Mouse (Mus musculus): ENCODE results near the gene Pphln1. TPM values are rescaled to one million over a fixed set of nuclear protein-coding genes. Genes with fewer than 3 reads are reported as not detected.

Pphln1 gene
- total and polyA plus RNA-seq, 2 experiments from 2014 or later, result 11.1 to 22.6 TPM

- TF ChIP-seq CTCF (IDR thresholded peaks at IDR 0.05; ENCODE audit: low read depth) (no peak), EP300 (IDR thresholded peaks at IDR 0.05; ENCODE audit: low read depth) (no peak)
- peak overlapping the region; percentile 85 for H3K4me2 ChIP-seq (ENCODE audit: low read depth, low read length)
- no peak for ATAC-seq (ENCODE audit: insufficient read depth, low read depth)
- no peaks in the 10 kb centered on the region for H3K27me3 ChIP-seq (ENCODE audit: control insufficient read depth, insufficient read depth, low read length)
- no peaks in the 10 kb centered on the region for H3K9me3 ChIP-seq (replicated peaks; ENCODE audit: control insufficient read depth, low read length)
- H3K36me3 ChIP-seq (replicated peaks; ENCODE audit: control insufficient read depth, insufficient read depth, low read length), result peaks cover 3% of the 10 kb centered on the region; the same call in 1 of the 2 replicates
- 64% methylated on average over 11 of the region's 11 CpGs for WGBS
- peaks cover 55% of the 10 kb centered on the region for H3K4me1 ChIP-seq (ENCODE audit: control insufficient read depth, insufficient read depth)
- no peak for DNase-seq (ENCODE audit: low spot score)
- H3K4me3 ChIP-seq (ENCODE audit: low read depth, low read length), result peak overlapping the region; percentile 89
- H3K27ac ChIP-seq (ENCODE audit: low read depth), result peak overlapping the region; percentile 100
- H3K9ac ChIP-seq (replicated peaks; ENCODE audit: low read depth, low read length), result peak overlapping the region; percentile 81; the same call in 1 of the 2 replicates
Measured at GRCm38 (mm10) chr15:93517022-93517565, 118.9 kb downstream of the Pphln1 start.

GRCm38 (mm10) chr15:93518143-93518902 lies 120.2 kb downstream of the Pphln1 start:
- TF ChIP-seq CTCF (IDR thresholded peaks at IDR 0.05; ENCODE audit: low read depth) (no peak), EP300 (IDR thresholded peaks at IDR 0.05; ENCODE audit: low read depth) (peak; percentile 47; the same call in 1 of the 2 replicates)
- no peaks in the 10 kb centered on the region for H3K27me3 ChIP-seq (ENCODE audit: control insufficient read depth, insufficient read depth, low read length)
- ATAC-seq (ENCODE audit: insufficient read depth, low read depth) (no peak; the same call in 1 of the 2 replicates), DNase-seq (ENCODE audit: low spot score) (peak; percentile 79)
- H3K36me3 ChIP-seq (replicated peaks; ENCODE audit: control insufficient read depth, insufficient read depth, low read length), result no peaks in the 10 kb centered on the region
- peaks cover 56% of the 10 kb centered on the region for H3K4me1 ChIP-seq (ENCODE audit: control insufficient read depth, insufficient read depth)
- no peaks in the 10 kb centered on the region for H3K9me3 ChIP-seq (replicated peaks; ENCODE audit: control insufficient read depth, low read length)
- H3K27ac ChIP-seq (ENCODE audit: low read depth), result peak overlapping the region; percentile 100
- peak overlapping the region; percentile 89 for H3K4me3 ChIP-seq (ENCODE audit: low read depth, low read length)
- H3K4me2 ChIP-seq (ENCODE audit: low read depth, low read length), result peak overlapping the region; percentile 85
- 1% methylated on average over 23 of the region's 23 CpGs for WGBS
- H3K9ac ChIP-seq (replicated peaks; ENCODE audit: low read depth, low read length), result peak overlapping the region; percentile 81

- Histone ChIP-seq H3K4me1 (ENCODE audit: control insufficient read depth, insufficient read depth) (peaks cover 56% of the 10 kb centered on the region), H3K4me2 (ENCODE audit: low read depth, low read length) (peak overlapping the region; percentile 85), H3K36me3 (replicated peaks; ENCODE audit: control insufficient read depth, insufficient read depth, low read length) (no peaks in the 10 kb centered on the region), H3K9ac (replicated peaks; ENCODE audit: low read depth, low read length) (peak overlapping the region; percentile 81), H3K27ac (ENCODE audit: low read depth) (peak overlapping the region; percentile 100), H3K9me3 (replicated peaks; ENCODE audit: control insufficient read depth, low read length) (no peaks in the 10 kb centered on the region), H3K4me3 (ENCODE audit: low read depth, low read length) (peak overlapping the region; percentile 89), H3K27me3 (ENCODE audit: control insufficient read depth, insufficient read depth, low read length) (no peaks in the 10 kb centered on the region)
- peak; percentile 84 for ATAC-seq (ENCODE audit: insufficient read depth, low read depth)
- peak; percentile 11 for TF ChIP-seq EP300 (IDR thresholded peaks at IDR 0.05; ENCODE audit: low read depth)
- peak; percentile 75 for TF ChIP-seq CTCF (IDR thresholded peaks at IDR 0.05; ENCODE audit: low read depth)
- under 1% methylated on average over 85 of the region's 85 CpGs for WGBS
- peak; percentile 77 for DNase-seq (ENCODE audit: low spot score)
Measured at GRCm38 (mm10) chr15:93518941-93519835, 121.0 kb downstream of the Pphln1 start.

- WGBS, result 5% methylated on average over 17 of the region's 17 CpGs
- no peaks in the 10 kb centered on the region for H3K9me3 ChIP-seq (replicated peaks; ENCODE audit: control insufficient read depth, low read length)
- H3K27me3 ChIP-seq (ENCODE audit: control insufficient read depth, insufficient read depth, low read length), result no peaks in the 10 kb centered on the region
- peak; percentile 56 for ATAC-seq (ENCODE audit: insufficient read depth, low read depth)
- H3K4me1 ChIP-seq (ENCODE audit: control insufficient read depth, insufficient read depth), result peaks cover 54% of the 10 kb centered on the region
- H3K27ac ChIP-seq (ENCODE audit: low read depth), result peak overlapping the region; percentile 100
- TF ChIP-seq EP300 (IDR thresholded peaks at IDR 0.05; ENCODE audit: low read depth) (peak; percentile 50; the same call in 1 of the 2 replicates), CTCF (IDR thresholded peaks at IDR 0.05; ENCODE audit: low read depth) (no peak)
- H3K4me3 ChIP-seq (ENCODE audit: low read depth, low read length), result peak overlapping the region; percentile 89
- peak; percentile 96 for DNase-seq (ENCODE audit: low spot score)
- H3K36me3 ChIP-seq (replicated peaks; ENCODE audit: control insufficient read depth, insufficient read depth, low read length), result no peaks in the 10 kb centered on the region
- H3K4me2 ChIP-seq (ENCODE audit: low read depth, low read length), result peak overlapping the region; percentile 85
- peak overlapping the region; percentile 81 for H3K9ac ChIP-seq (replicated peaks; ENCODE audit: low read depth, low read length)
Measured at GRCm38 (mm10) chr15:93519836-93520826, 122.0 kb downstream of the Pphln1 start.

All from heart, postnatal 0 days (tissue).